Mouse (Mus musculus): ENCODE results near the gene Usp35. TPM values are rescaled to one million over a fixed set of nuclear protein-coding genes. Genes with fewer than 3 reads are reported as not detected.

Usp35 gene
- polyA plus RNA-seq, 1 experiment from 2014 or later = 2.9 TPM

DNA sequence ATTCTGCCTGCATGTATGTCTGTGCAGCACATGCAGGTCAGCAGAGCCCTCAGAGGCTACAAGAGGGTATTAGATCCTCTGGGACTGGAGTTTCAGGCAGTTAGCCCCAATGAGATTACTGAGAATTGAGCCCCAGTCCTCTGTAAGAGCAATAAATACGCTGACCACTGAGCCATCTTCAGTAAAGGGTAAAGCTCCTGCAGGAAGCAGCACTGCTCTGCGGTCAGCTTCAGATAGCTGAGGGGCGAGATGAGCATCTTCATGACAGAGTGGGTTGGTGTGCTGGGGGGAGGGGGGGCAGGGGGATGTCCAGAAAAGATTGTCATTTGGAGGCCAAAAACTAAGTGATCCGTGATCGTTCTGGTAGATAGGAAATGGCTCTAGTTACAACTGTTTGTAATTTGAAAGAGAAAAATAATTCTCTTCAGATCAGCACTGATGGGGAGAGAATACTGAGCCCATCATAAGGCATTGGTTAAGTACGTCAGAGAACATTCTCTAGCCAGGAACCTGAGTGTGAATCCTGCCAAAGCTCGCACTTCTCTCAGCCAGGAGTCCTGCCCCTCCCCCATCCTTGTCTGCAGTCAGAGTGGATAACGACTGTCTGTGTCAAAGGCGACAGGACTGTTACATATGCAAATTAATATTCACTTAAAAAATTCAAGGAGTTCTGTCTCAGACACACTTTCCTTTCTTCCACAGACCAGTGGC, 14.4 kb upstream of the Usp35 start:
- Histone ChIP-seq H3K27me3 (0 out of 2 replicates have a peak, but pooled peaks cover 4% of the 10 kb centered on the region), H3K36me3 (peaks cover 10% of the 10 kb centered on the region; the same call in 1 of the 2 replicates), H3K4me2 (no peak overlapping the region), H3K9ac (replicated peaks) (no peak overlapping the region), H3K9me3 (no peaks in the 10 kb centered on the region), H3K4me1 (replicated peaks) (no peaks in the 10 kb centered on the region), H3K27ac (no peak overlapping the region), H3K4me3 (replicated peaks) (no peak overlapping the region)
- WGBS = 82% methylated on average over 9 of the region's 9 CpGs
- no peak for ATAC-seq (ENCODE audit: insufficient number of reproducible peaks, insufficient read depth, low FRiP score, low TSS enrichment, low read depth)

- Histone ChIP-seq H3K4me2 (no peak overlapping the region), H3K36me3 (peaks cover 10% of the 10 kb centered on the region; the same call in 1 of the 2 replicates), H3K27me3 (0 out of 2 replicates have a peak, but pooled peaks cover 4% of the 10 kb centered on the region), H3K9ac (replicated peaks) (no peak overlapping the region), H3K9me3 (peaks cover 3% of the 10 kb centered on the region; the same call in 1 of the 2 replicates), H3K4me1 (replicated peaks) (no peaks in the 10 kb centered on the region), H3K4me3 (replicated peaks) (no peak overlapping the region), H3K27ac (no peak overlapping the region)
- WGBS = 62% methylated on average over 10 of the region's 10 CpGs
- ATAC-seq (ENCODE audit: insufficient number of reproducible peaks, insufficient read depth, low FRiP score, low TSS enrichment, low read depth) = no peak
Observed at GRCm38 (mm10) chr7:97345229-97345871, 13.5 kb upstream of the Usp35 start.

DNA sequence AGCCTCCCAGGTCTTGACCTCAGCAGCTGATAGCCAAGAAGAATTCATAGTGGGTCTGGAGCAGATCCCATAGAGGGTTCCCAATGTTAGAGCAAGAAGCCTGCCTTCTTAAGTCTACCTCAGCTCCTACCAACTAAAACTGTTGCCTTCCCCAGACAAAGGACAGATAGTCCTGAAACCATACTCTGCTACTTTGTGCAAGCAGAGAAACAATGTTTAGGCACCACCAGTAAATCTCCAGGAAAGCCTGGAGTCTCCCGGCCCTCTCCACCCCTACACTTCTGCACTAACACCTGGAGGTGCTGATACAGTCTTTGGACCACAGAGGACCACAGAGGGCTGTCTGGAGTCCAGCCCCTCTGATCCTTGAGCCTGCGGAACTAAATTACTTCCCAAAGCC, 12.8 kb upstream of the Usp35 start:
- Histone ChIP-seq H3K36me3 (peaks cover 10% of the 10 kb centered on the region; the same call in 1 of the 2 replicates), H3K9me3 (peaks cover 7% of the 10 kb centered on the region; the same call in 1 of the 2 replicates), H3K4me3 (replicated peaks) (no peak overlapping the region), H3K4me1 (replicated peaks) (no peaks in the 10 kb centered on the region), H3K27ac (no peak overlapping the region), H3K4me2 (no peak overlapping the region), H3K9ac (replicated peaks) (no peak overlapping the region), H3K27me3 (0 out of 2 replicates have a peak, but pooled peaks cover 4% of the 10 kb centered on the region)
- ATAC-seq (ENCODE audit: insufficient number of reproducible peaks, insufficient read depth, low FRiP score, low TSS enrichment, low read depth) = no peak
- 83% methylated on average over 2 of the region's 2 CpGs for WGBS

GRCm38 (mm10) chr7:97342961-97343360, 11.1 kb upstream of the Usp35 start:
- H3K27ac ChIP-seq = no peak overlapping the region
- no peak for ATAC-seq (ENCODE audit: insufficient number of reproducible peaks, insufficient read depth, low FRiP score, low TSS enrichment, low read depth)
- WGBS = 39% methylated on average over 2 of the region's 2 CpGs
- H3K9ac ChIP-seq (replicated peaks) = no peak overlapping the region
- H3K9me3 ChIP-seq = peaks cover 7% of the 10 kb centered on the region; the same call in 1 of the 2 replicates
- no peaks in the 10 kb centered on the region for H3K4me1 ChIP-seq (replicated peaks)
- H3K4me2 ChIP-seq = no peak overlapping the region
- no peak overlapping the region for H3K4me3 ChIP-seq (replicated peaks)
- H3K27me3 ChIP-seq = 0 out of 2 replicates have a peak, but pooled peaks cover 4% of the 10 kb centered on the region
- peaks cover 3% of the 10 kb centered on the region; the same call in 1 of the 2 replicates for H3K36me3 ChIP-seq

DNA sequence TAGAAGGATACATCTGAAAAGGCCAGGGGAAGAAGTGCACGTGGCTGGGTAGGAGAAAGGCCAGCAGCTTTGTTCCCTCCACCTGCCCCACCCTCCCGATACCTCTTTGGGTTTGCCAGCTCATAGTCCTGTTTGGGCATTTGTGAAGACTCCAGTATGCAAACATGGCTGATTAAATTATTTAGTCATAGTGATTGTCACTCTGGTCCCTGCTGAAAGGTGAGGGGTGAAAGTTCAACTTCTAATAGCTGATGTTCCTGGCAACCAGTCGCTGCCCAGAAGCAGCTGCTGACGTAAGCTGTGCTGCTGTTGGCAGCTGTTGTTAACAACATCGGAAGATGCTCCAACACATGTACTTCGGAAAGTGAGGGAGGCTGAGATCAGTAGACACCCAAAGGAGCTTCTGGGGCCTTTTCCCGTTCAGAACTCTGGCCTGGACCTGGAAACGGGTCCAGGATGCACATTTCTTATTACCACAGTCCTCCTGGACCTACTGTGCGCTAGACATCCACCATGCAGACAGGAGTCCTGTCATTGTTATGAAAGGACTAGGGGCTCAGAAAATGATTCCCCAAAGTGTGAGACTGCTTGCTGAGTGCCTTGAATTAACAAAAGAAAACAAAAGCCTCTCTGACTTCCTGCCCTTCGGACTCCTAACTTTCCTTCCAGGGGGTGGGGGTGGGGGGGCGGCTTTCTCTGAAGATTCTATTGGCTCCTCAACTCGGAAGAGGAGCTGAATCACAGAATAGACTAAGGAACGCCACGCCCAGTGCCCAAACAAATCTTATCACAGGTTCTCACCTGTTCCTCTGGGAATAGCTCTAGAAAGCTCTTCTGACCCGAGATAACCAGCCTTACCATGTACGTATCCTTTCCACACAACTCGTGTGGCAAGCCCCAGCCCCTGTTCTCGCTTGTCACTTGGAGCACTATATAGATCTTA, 9.4 kb upstream of the Usp35 start:
- no peak for ATAC-seq (ENCODE audit: insufficient number of reproducible peaks, insufficient read depth, low FRiP score, low TSS enrichment, low read depth)
- 68% methylated on average over 18 of the region's 18 CpGs for WGBS

DNA sequence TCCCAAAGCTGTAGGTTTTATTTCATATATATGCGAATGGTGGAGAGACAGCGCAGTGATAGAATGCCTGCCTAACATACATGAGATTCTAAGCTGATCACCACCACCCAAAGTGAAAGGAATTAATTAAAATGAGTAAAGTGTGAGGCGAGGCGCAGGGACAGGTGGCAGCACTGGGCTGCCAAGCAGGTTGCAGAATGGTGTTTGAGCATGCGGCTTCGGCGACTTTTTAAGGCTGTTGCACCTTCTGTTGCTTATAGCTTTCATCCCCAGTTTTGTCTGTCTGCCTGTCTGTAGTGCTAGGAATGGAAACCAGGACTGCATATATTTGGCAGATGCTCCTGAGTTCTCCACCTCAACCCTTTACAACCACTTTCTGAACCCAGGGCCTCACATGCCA, 7.8 kb upstream of the Usp35 start:
- WGBS = 84% methylated on average over 7 of the region's 7 CpGs
- H3K9ac ChIP-seq (replicated peaks) = no peak overlapping the region
- no peaks in the 10 kb centered on the region for H3K36me3 ChIP-seq
- H3K4me3 ChIP-seq (replicated peaks) = no peak overlapping the region
- no peaks in the 10 kb centered on the region for H3K27me3 ChIP-seq
- H3K27ac ChIP-seq = no peak overlapping the region
- ATAC-seq (ENCODE audit: insufficient number of reproducible peaks, insufficient read depth, low FRiP score, low TSS enrichment, low read depth) = no peak
- H3K4me1 ChIP-seq (replicated peaks) = no peaks in the 10 kb centered on the region
- H3K4me2 ChIP-seq = no peak overlapping the region
- peaks cover 7% of the 10 kb centered on the region; the same call in 1 of the 2 replicates for H3K9me3 ChIP-seq

More for the DNA sequence above, 9.4 kb upstream of the Usp35 start:
- H3K36me3 ChIP-seq = no peaks in the 10 kb centered on the region
- no peak overlapping the region for H3K4me2 ChIP-seq
- H3K27me3 ChIP-seq = 0 out of 2 replicates have a peak, but pooled peaks cover 4% of the 10 kb centered on the region
- peaks cover 7% of the 10 kb centered on the region; the same call in 1 of the 2 replicates for H3K9me3 ChIP-seq
- no peak overlapping the region for H3K4me3 ChIP-seq (replicated peaks)
- H3K9ac ChIP-seq (replicated peaks) = no peak overlapping the region
- no peak overlapping the region for H3K27ac ChIP-seq
- H3K4me1 ChIP-seq (replicated peaks) = no peaks in the 10 kb centered on the region

DNA sequence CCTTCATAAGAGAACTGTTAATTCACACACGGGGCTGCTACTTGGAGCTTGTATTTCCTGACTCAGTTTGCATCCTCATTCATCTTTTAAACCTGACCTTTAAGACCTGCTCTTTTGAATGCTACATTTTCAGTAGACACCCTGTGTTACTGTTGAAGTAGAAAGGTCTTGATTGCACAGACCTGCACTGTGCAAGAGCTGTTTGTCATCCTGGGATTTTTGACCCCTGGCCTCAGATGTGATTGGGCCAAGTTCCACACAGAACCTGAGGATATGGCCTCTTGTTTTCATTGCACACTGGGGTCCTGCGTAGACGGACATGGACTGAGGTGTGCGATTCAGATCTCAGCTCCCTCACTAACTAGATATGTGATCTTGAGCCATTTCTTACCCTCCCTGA, 6.8 kb upstream of the Usp35 start:
- WGBS = 79% methylated on average over 4 of the region's 4 CpGs
- H3K9me3 ChIP-seq = peaks cover 7% of the 10 kb centered on the region; the same call in 1 of the 2 replicates

GRCm38 (mm10) chr7:97336678-97337077, 4.9 kb upstream of the Usp35 start:
- 72% methylated on average over 1 of the region's 1 CpGs for WGBS
- no peak overlapping the region for H3K27ac ChIP-seq
- H3K27me3 ChIP-seq = no peaks in the 10 kb centered on the region
- H3K9ac ChIP-seq (replicated peaks) = no peak overlapping the region
- H3K4me1 ChIP-seq (replicated peaks) = peaks cover 6% of the 10 kb centered on the region
- H3K4me2 ChIP-seq = no peak overlapping the region
- no peak overlapping the region for H3K4me3 ChIP-seq (replicated peaks)
- peaks cover 7% of the 10 kb centered on the region; the same call in 1 of the 2 replicates for H3K9me3 ChIP-seq
- no peaks in the 10 kb centered on the region for H3K36me3 ChIP-seq
- no peak for ATAC-seq (ENCODE audit: insufficient number of reproducible peaks, insufficient read depth, low FRiP score, low TSS enrichment, low read depth)

More for the DNA sequence above, 6.8 kb upstream of the Usp35 start:
- Histone ChIP-seq H3K9ac (replicated peaks) (no peak overlapping the region), H3K4me2 (no peak overlapping the region), H3K36me3 (no peaks in the 10 kb centered on the region), H3K4me3 (replicated peaks) (no peak overlapping the region), H3K27me3 (no peaks in the 10 kb centered on the region), H3K27ac (no peak overlapping the region), H3K4me1 (replicated peaks) (no peaks in the 10 kb centered on the region)
- no peak for ATAC-seq (ENCODE audit: insufficient number of reproducible peaks, insufficient read depth, low FRiP score, low TSS enrichment, low read depth)

- ATAC-seq (ENCODE audit: insufficient number of reproducible peaks, insufficient read depth, low FRiP score, low TSS enrichment, low read depth) = no peak
- Histone ChIP-seq H3K9me3 (no peaks in the 10 kb centered on the region), H3K9ac (replicated peaks) (no peak overlapping the region), H3K27me3 (no peaks in the 10 kb centered on the region), H3K4me1 (replicated peaks) (peaks cover 16% of the 10 kb centered on the region), H3K4me3 (replicated peaks) (no peak overlapping the region), H3K4me2 (no peak overlapping the region), H3K27ac (no peak overlapping the region), H3K36me3 (no peaks in the 10 kb centered on the region)
- WGBS = 90% methylated on average over 2 of the region's 2 CpGs
Observed at GRCm38 (mm10) chr7:97334406-97334805, 2.6 kb upstream of the Usp35 start.

GRCm38 (mm10) chr7:97333113-97333898, 1.5 kb upstream of the Usp35 start:
- no peak overlapping the region for H3K27ac ChIP-seq
- H3K4me3 ChIP-seq (replicated peaks) = peak overlapping the region; percentile 79; the same call in 1 of the 2 replicates
- H3K27me3 ChIP-seq = no peaks in the 10 kb centered on the region
- H3K4me2 ChIP-seq = peak overlapping the region; percentile 71
- peak overlapping the region; percentile 75; the same call in 1 of the 2 replicates for H3K9ac ChIP-seq (replicated peaks)
- 81% methylated on average over 6 of the region's 6 CpGs for WGBS
- no peaks in the 10 kb centered on the region for H3K36me3 ChIP-seq
- no peak for ATAC-seq (ENCODE audit: insufficient number of reproducible peaks, insufficient read depth, low FRiP score, low TSS enrichment, low read depth)
- H3K4me1 ChIP-seq (replicated peaks) = peaks cover 16% of the 10 kb centered on the region
- H3K9me3 ChIP-seq = no peaks in the 10 kb centered on the region
